Mouse (Mus musculus) heart, embryonic 12.5 days (tissue): ENCODE data around the gene Arhgap8. TPM values are rescaled to one million over a fixed set of nuclear protein-coding genes. Genes with fewer than 3 reads are reported as not detected.
"Not testable (repeated sequence)": the region's sequence is repeated elsewhere in the genome, so short reads cannot be mapped to it uniquely, and the experiment has no call there.

Experiments used
- ATAC-seq: fragments of 200-750 bp; cut with Nextera tagmentation; 2 replicates; pipeline ENCODE4 v1.8.0; 2017; ENCODE audit warnings: moderate TSS enrichment, moderate library complexity; ENCODE audit not compliant: insufficient number of reproducible peaks, low FRiP score
- H3K27ac ChIP-seq: fragments of 300-500 bp; sonication (generic); 2 replicates; pipeline ENCODE4 v1.5.1; 2016; ENCODE audit warnings: mild to moderate bottlenecking, moderate library complexity; ENCODE audit not compliant: poor library complexity, severe bottlenecking
- H3K27me3 ChIP-seq: fragments of 300-500 bp; sonication (generic); replicated peaks from 2 replicates; pipeline ENCODE4 v1.6.1; 2016; ENCODE audit warnings: mild to moderate bottlenecking, moderate library complexity
- H3K36me3 ChIP-seq: fragments of 300-500 bp; sonication (generic); 2 replicates; pipeline ENCODE4 v1.6.1; 2016; ENCODE audit warnings: mild to moderate bottlenecking, moderate library complexity
- H3K4me1 ChIP-seq: fragments of 300-500 bp; sonication (generic); replicated peaks from 2 replicates; pipeline ENCODE4 v1.6.1; 2016; ENCODE audit warnings: mild to moderate bottlenecking
- H3K4me2 ChIP-seq: fragments of 300-500 bp; sonication (generic); 2 replicates; pipeline ENCODE4 v1.6.1; 2016; ENCODE audit warnings: mild to moderate bottlenecking, moderate library complexity
- H3K4me3 ChIP-seq: fragments of 300-500 bp; sonication (generic); 2 replicates; pipeline ENCODE4 v1.5.1; 2016; ENCODE audit warnings: mild to moderate bottlenecking
- H3K9ac ChIP-seq: fragments of 300-500 bp; sonication (generic); 2 replicates; pipeline ENCODE4 v1.6.1; 2016; ENCODE audit warnings: mild to moderate bottlenecking, moderate library complexity
- H3K9me3 ChIP-seq: fragments of 300-500 bp; sonication (generic); replicated peaks from 2 replicates; pipeline ENCODE4 v1.6.1; 2016; ENCODE audit warnings: mild to moderate bottlenecking, moderate library complexity
- WGBS: fragments of 180-500 bp; shearing (Covaris S2); methylation state at CpG from one replicate; pipeline ENCODE4 v1.1.7; 2016; 5-methylcytosine and 5-hydroxymethylcytosine counted together
- polyA plus RNA-seq: library from polyadenylated mRNA; unstranded; fragments of >200 nt; fragmentation: Nextera tagmentation; extraction: Ambion mirVana; gene quantifications from 2 replicates; pipeline ENCODE4 v1.2.1, GENCODE M21; 2016

Gene Arhgap8
- polyA plus RNA-seq, 1 experiment from 2014 or later = 3.4 TPM

DNA sequence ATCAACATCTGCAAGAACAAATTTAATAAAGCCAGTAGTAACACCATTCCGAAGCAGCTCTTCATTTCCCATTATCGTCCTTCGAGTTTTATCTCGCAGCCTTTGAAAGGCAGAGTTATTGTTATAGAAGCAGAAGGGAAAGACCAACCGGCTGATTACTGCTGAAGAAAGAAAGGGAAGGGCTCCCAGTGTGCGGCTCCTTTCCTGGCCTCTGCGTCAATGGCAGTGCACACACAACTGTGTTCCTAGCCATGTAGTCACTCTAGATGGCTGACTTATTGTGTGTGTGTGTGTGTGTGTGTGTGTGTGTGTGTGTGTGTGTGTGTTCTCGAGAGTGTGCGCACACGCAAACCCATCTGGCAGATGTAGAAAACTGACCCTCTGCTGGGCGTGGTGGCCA lies 4.7 kb upstream of the Arhgap8 start:
- Histone ChIP-seq H3K9ac (peak overlapping the region; percentile 33; the same call in 1 of the 2 replicates), H3K9me3 (no peaks in the 10 kb centered on the region), H3K4me1 (peaks cover 41% of the 10 kb centered on the region), H3K4me2 (peak overlapping the region; percentile 58), H3K27ac (peak overlapping the region; percentile 77), H3K27me3 (peaks cover 11% of the 10 kb centered on the region; the same call in 1 of the 2 replicates), H3K36me3 (no peaks in the 10 kb centered on the region), H3K4me3 (peak overlapping the region; percentile 24)
- 32% methylated on average over 11 of the region's 11 CpGs for WGBS
- no peak for ATAC-seq

DNA sequence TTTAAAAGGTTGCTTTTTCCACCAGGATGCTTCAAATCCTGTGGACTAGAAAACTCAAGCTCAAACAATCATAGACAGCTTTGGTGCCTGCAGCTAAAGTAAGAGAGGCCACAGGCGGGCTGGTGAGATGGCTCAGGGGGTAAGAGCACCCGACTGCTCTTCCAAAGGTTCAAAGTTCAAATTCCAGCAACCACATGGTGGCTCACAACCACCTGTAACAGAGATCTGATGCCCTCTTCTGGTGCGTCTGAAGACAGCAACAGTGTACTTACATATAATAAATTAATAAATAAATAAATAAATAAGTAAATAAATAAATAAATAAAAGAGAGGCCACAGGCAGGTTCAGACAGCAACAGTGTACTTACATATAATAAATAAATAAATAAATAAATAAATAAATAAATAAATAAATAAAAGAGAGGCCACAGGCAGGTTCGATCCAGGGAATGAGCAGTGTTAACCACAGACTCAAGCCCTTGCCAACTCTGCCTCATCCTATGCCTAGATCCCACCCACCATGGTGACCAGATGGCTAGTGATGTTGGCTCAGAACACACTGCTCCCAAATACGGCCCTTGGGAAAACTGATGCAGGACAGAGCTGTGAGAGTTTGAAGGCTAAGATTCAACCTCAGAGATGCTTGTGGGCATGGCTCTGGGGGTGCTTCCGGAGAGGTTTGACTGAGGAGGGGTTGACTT lies 2.1 kb upstream of the Arhgap8 start:
- H3K4me2 ChIP-seq, H3K4me3 ChIP-seq, H3K36me3 ChIP-seq, H3K27ac ChIP-seq, H3K9me3 ChIP-seq, ATAC-seq, H3K9ac ChIP-seq: not testable (repeated sequence)
- peaks cover 11% of the 10 kb centered on the region; the same call in 1 of the 2 replicates for H3K27me3 ChIP-seq
- 67% methylated on average over 6 of the region's 6 CpGs for WGBS
- peaks cover 40% of the 10 kb centered on the region for H3K4me1 ChIP-seq

- no peak overlapping the region for H3K4me2 ChIP-seq
- no peak overlapping the region for H3K9ac ChIP-seq
- no peak overlapping the region for H3K27ac ChIP-seq
- H3K27me3 ChIP-seq = peaks cover 11% of the 10 kb centered on the region; the same call in 1 of the 2 replicates
- no peaks in the 10 kb centered on the region for H3K36me3 ChIP-seq
- 61% methylated on average over 3 of the region's 3 CpGs for WGBS
- no peak overlapping the region for H3K4me3 ChIP-seq
- peaks cover 29% of the 10 kb centered on the region for H3K4me1 ChIP-seq
- no peaks in the 10 kb centered on the region for H3K9me3 ChIP-seq
- no peak for ATAC-seq
Measured at GRCm38 (mm10) chr15:84718785-84719184, 1.1 kb upstream of the Arhgap8 start.

GRCm38 (mm10) chr15:84720291-84721204 lies 696 bp downstream of the Arhgap8 start:
- no peak overlapping the region for H3K27ac ChIP-seq
- ATAC-seq = no peak
- H3K4me3 ChIP-seq = peak overlapping the region; percentile 51
- WGBS = 4% methylated on average over 33 of the region's 33 CpGs
- H3K4me1 ChIP-seq = peaks cover 18% of the 10 kb centered on the region
- peak overlapping the region; percentile 61 for H3K9ac ChIP-seq
- H3K4me2 ChIP-seq = peak overlapping the region; percentile 86
- H3K36me3 ChIP-seq = no peaks in the 10 kb centered on the region
- no peaks in the 10 kb centered on the region for H3K9me3 ChIP-seq
- peaks cover 11% of the 10 kb centered on the region; the same call in 1 of the 2 replicates for H3K27me3 ChIP-seq

- peaks cover 29% of the 10 kb centered on the region for H3K4me1 ChIP-seq
- not testable (repeated sequence) for H3K36me3 ChIP-seq, H3K27ac ChIP-seq, H3K27me3 ChIP-seq, H3K9ac ChIP-seq, H3K4me3 ChIP-seq, H3K4me2 ChIP-seq, ATAC-seq, H3K9me3 ChIP-seq
- WGBS = 84% methylated on average over 1 of the region's 1 CpGs
Measured at GRCm38 (mm10) chr15:84723656-84724055, 3.8 kb downstream of the Arhgap8 start.

GRCm38 (mm10) chr15:84724199-84724598 lies 4.3 kb downstream of the Arhgap8 start:
- 64% methylated on average over 4 of the region's 4 CpGs for WGBS

GRCm38 (mm10) chr15:84729685-84730084 lies 9.8 kb downstream of the Arhgap8 start:
- ATAC-seq = no peak
- Histone ChIP-seq H3K9me3 (peaks cover 3% of the 10 kb centered on the region; the same call in 1 of the 2 replicates), H3K27me3 (no peaks in the 10 kb centered on the region), H3K4me3 (no peak overlapping the region), H3K9ac (no peak overlapping the region), H3K4me2 (no peak overlapping the region), H3K4me1 (peaks cover 27% of the 10 kb centered on the region), H3K36me3 (no peaks in the 10 kb centered on the region), H3K27ac (no peak overlapping the region)
- 79% methylated on average over 6 of the region's 6 CpGs for WGBS

More at GRCm38 (mm10) chr15:84724199-84724598, 4.3 kb downstream of the Arhgap8 start:
- Histone ChIP-seq H3K9me3 (no peaks in the 10 kb centered on the region), H3K4me2 (no peak overlapping the region), H3K36me3 (no peaks in the 10 kb centered on the region), H3K4me3 (no peak overlapping the region), H3K4me1 (peaks cover 29% of the 10 kb centered on the region), H3K9ac (no peak overlapping the region), H3K27ac (no peak overlapping the region), H3K27me3 (0 out of 2 replicates have a peak, but pooled peaks cover 4% of the 10 kb centered on the region)
- ATAC-seq = no peak

GRCm38 (mm10) chr15:84730893-84731292 lies 11.0 kb downstream of the Arhgap8 start:
- no peak overlapping the region for H3K4me3 ChIP-seq
- no peak for ATAC-seq
- no peak overlapping the region for H3K9ac ChIP-seq
- no peaks in the 10 kb centered on the region for H3K27me3 ChIP-seq
- no peak overlapping the region for H3K27ac ChIP-seq
- no peak overlapping the region for H3K4me2 ChIP-seq
- H3K9me3 ChIP-seq = peaks cover 3% of the 10 kb centered on the region; the same call in 1 of the 2 replicates
- H3K36me3 ChIP-seq = no peaks in the 10 kb centered on the region
- WGBS = 12% methylated on average over 1 of the region's 1 CpGs
- H3K4me1 ChIP-seq = peaks cover 27% of the 10 kb centered on the region

GRCm38 (mm10) chr15:84731676-84732424 lies 12.0 kb downstream of the Arhgap8 start:
- Histone ChIP-seq H3K4me1 (peaks cover 27% of the 10 kb centered on the region), H3K27ac (no peak overlapping the region), H3K4me2 (no peak overlapping the region), H3K36me3 (no peaks in the 10 kb centered on the region), H3K9ac (no peak overlapping the region), H3K9me3 (peaks cover 3% of the 10 kb centered on the region; the same call in 1 of the 2 replicates), H3K27me3 (no peaks in the 10 kb centered on the region), H3K4me3 (no peak overlapping the region)
- ATAC-seq = no peak
- 64% methylated on average over 18 of the region's 18 CpGs for WGBS

DNA sequence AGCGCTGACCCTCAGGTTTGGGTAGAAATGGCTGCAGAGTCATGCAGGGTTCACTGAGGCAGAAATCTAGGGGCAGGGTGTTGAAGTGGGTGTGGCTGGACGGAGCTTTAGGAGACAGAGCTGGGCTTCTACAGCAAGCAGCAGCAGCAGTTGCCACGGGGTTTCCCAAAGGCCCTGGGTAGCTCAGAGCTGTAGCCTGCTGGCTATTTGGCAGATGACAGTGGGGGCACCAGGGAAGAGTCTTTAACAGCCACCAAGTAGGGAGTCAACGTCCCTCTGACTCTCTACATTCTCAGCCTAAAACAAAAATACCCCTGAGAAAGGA lies 12.5 kb downstream of the Arhgap8 start:
- no peak overlapping the region for H3K4me3 ChIP-seq
- 53% methylated on average over 4 of the region's 4 CpGs for WGBS
- no peak for ATAC-seq
- no peak overlapping the region for H3K27ac ChIP-seq
- H3K9ac ChIP-seq = no peak overlapping the region
- no peak overlapping the region for H3K4me2 ChIP-seq
- peaks cover 27% of the 10 kb centered on the region for H3K4me1 ChIP-seq
- no peaks in the 10 kb centered on the region for H3K36me3 ChIP-seq
- H3K9me3 ChIP-seq = peaks cover 3% of the 10 kb centered on the region; the same call in 1 of the 2 replicates
- H3K27me3 ChIP-seq = no peaks in the 10 kb centered on the region
